Mouse (Mus musculus): ENCODE results near the gene Pp2d1. TPM values are rescaled to one million over a fixed set of nuclear protein-coding genes. Genes with fewer than 3 reads are reported as not detected.
A peak's percentile ranks its signal among the peaks of the same experiment; 100 is the strongest.
"Not testable (repeated sequence)": the region's sequence is repeated elsewhere in the genome, so short reads cannot be mapped to it uniquely, and the experiment has no call there.

Pp2d1 gene
- 0.35 TPM in 1 of 2 replicates, not detected in the other for polyA plus RNA-seq (2011; ENCODE audit: insufficient read length, low read depth, missing spikeins)

GRCm38 (mm10) chr17:53539351-53539750 lies at the start of gene Pp2d1:
Gene Pp2d1 (minus strand): TSS chr17:53539451.
- H3K4me3 ChIP-seq (ENCODE audit: insufficient read depth, low read length); H3K4me1 ChIP-seq (ENCODE audit: control insufficient read depth, insufficient read depth, low read length); H3K27ac ChIP-seq (ENCODE audit: insufficient read depth, low read length): not testable (repeated sequence)

GRCm38 (mm10) chr17:53588097-53588855 lies 49.0 kb upstream of the Pp2d1 start:
- H3K27ac ChIP-seq (ENCODE audit: insufficient read depth, low read length), result peak overlapping the region; percentile 42; the same call in 1 of the 2 replicates
- peaks cover 11% of the 10 kb centered on the region for H3K4me1 ChIP-seq (ENCODE audit: control insufficient read depth, insufficient read depth, low read length)
- no peak overlapping the region for H3K4me3 ChIP-seq (ENCODE audit: insufficient read depth, low read length)
- no peak for TF ChIP-seq CTCF (IDR thresholded peaks at IDR 0.05; ENCODE audit: borderline replicate concordance, insufficient read depth, low read length)
- no peak for TF ChIP-seq POLR2A (IDR thresholded peaks at IDR 0.05; ENCODE audit: low read depth, low read length)

GRCm38 (mm10) chr17:53587074-53587851 lies 48.0 kb upstream of the Pp2d1 start:
- Histone ChIP-seq H3K27ac (ENCODE audit: insufficient read depth, low read length) (peak overlapping the region; percentile 42), H3K4me3 (ENCODE audit: insufficient read depth, low read length) (no peak overlapping the region)
- TF ChIP-seq CTCF (IDR thresholded peaks at IDR 0.05; ENCODE audit: borderline replicate concordance, insufficient read depth, low read length) (no peak), POLR2A (IDR thresholded peaks at IDR 0.05; ENCODE audit: low read depth, low read length) (no peak)

GRCm38 (mm10) chr17:53583846-53584579 lies 44.8 kb upstream of the Pp2d1 start:
- TF ChIP-seq CTCF (IDR thresholded peaks at IDR 0.05; ENCODE audit: borderline replicate concordance, insufficient read depth, low read length) (no peak), POLR2A (IDR thresholded peaks at IDR 0.05; ENCODE audit: low read depth, low read length) (no peak)
- Histone ChIP-seq H3K27ac (ENCODE audit: insufficient read depth, low read length) (peak overlapping the region; percentile 41), H3K4me3 (ENCODE audit: insufficient read depth, low read length) (no peak overlapping the region), H3K4me1 (ENCODE audit: control insufficient read depth, insufficient read depth, low read length) (peaks cover 14% of the 10 kb centered on the region)

More at GRCm38 (mm10) chr17:53587074-53587851, 48.0 kb upstream of the Pp2d1 start:
- H3K4me1 ChIP-seq (ENCODE audit: control insufficient read depth, insufficient read depth, low read length), result peaks cover 14% of the 10 kb centered on the region

- H3K4me1 ChIP-seq (ENCODE audit: control insufficient read depth, insufficient read depth, low read length), result peaks cover 24% of the 10 kb centered on the region
- TF ChIP-seq CTCF (IDR thresholded peaks at IDR 0.05; ENCODE audit: borderline replicate concordance, insufficient read depth, low read length) (no peak), POLR2A (IDR thresholded peaks at IDR 0.05; ENCODE audit: low read depth, low read length) (no peak)
- no peak overlapping the region for H3K4me3 ChIP-seq (ENCODE audit: insufficient read depth, low read length)
- H3K27ac ChIP-seq (ENCODE audit: insufficient read depth, low read length), result no peak overlapping the region
Observed at GRCm38 (mm10) chr17:53582805-53583204, 43.6 kb upstream of the Pp2d1 start.

- Histone ChIP-seq H3K4me1 (ENCODE audit: control insufficient read depth, insufficient read depth, low read length) (peaks cover 26% of the 10 kb centered on the region), H3K27ac (ENCODE audit: insufficient read depth, low read length) (peak overlapping the region; percentile 27; the same call in 1 of the 2 replicates), H3K4me3 (ENCODE audit: insufficient read depth, low read length) (no peak overlapping the region)
- TF ChIP-seq CTCF (IDR thresholded peaks at IDR 0.05; ENCODE audit: borderline replicate concordance, insufficient read depth, low read length), result no peak
- no peak for TF ChIP-seq POLR2A (IDR thresholded peaks at IDR 0.05; ENCODE audit: low read depth, low read length)
Observed at GRCm38 (mm10) chr17:53582026-53582585, 42.9 kb upstream of the Pp2d1 start.

- H3K4me1 ChIP-seq (ENCODE audit: control insufficient read depth, insufficient read depth, low read length), result peaks cover 25% of the 10 kb centered on the region
Observed at GRCm38 (mm10) chr17:53580237-53580636, 41.0 kb upstream of the Pp2d1 start.

GRCm38 (mm10) chr17:53579612-53580011 lies 40.4 kb upstream of the Pp2d1 start:
- Histone ChIP-seq H3K27ac (ENCODE audit: insufficient read depth, low read length) (no peak overlapping the region), H3K4me3 (ENCODE audit: insufficient read depth, low read length) (no peak overlapping the region), H3K4me1 (ENCODE audit: control insufficient read depth, insufficient read depth, low read length) (peaks cover 23% of the 10 kb centered on the region)
- no peak for TF ChIP-seq CTCF (IDR thresholded peaks at IDR 0.05; ENCODE audit: borderline replicate concordance, insufficient read depth, low read length)
- TF ChIP-seq POLR2A (IDR thresholded peaks at IDR 0.05; ENCODE audit: low read depth, low read length), result no peak

More at GRCm38 (mm10) chr17:53580237-53580636, 41.0 kb upstream of the Pp2d1 start:
- H3K4me3 ChIP-seq (ENCODE audit: insufficient read depth, low read length), result no peak overlapping the region
- no peak for TF ChIP-seq CTCF (IDR thresholded peaks at IDR 0.05; ENCODE audit: borderline replicate concordance, insufficient read depth, low read length)
- TF ChIP-seq POLR2A (IDR thresholded peaks at IDR 0.05; ENCODE audit: low read depth, low read length), result no peak
- H3K27ac ChIP-seq (ENCODE audit: insufficient read depth, low read length), result no peak overlapping the region

GRCm38 (mm10) chr17:53578776-53579175 lies 39.5 kb upstream of the Pp2d1 start:
- no peak overlapping the region for H3K27ac ChIP-seq (ENCODE audit: insufficient read depth, low read length)
- TF ChIP-seq CTCF (IDR thresholded peaks at IDR 0.05; ENCODE audit: borderline replicate concordance, insufficient read depth, low read length), result no peak
- no peak for TF ChIP-seq POLR2A (IDR thresholded peaks at IDR 0.05; ENCODE audit: low read depth, low read length)
- H3K4me1 ChIP-seq (ENCODE audit: control insufficient read depth, insufficient read depth, low read length), result peaks cover 23% of the 10 kb centered on the region
- no peak overlapping the region for H3K4me3 ChIP-seq (ENCODE audit: insufficient read depth, low read length)
